Mouse (Mus musculus) 3T3-L1 (cell line): ENCODE results near the gene Dupd1.
"Not testable (repeated sequence)": the region's sequence is repeated elsewhere in the genome, so short reads cannot be mapped to it uniquely, and the experiment has no call there.

Experiments used
- DNase-seq: peaks from one replicate; pipeline ENCODE4 v3.0.0-alpha.2; 2015; ENCODE audit warnings: low read depth, low spot score

Gene Dupd1

DNA sequence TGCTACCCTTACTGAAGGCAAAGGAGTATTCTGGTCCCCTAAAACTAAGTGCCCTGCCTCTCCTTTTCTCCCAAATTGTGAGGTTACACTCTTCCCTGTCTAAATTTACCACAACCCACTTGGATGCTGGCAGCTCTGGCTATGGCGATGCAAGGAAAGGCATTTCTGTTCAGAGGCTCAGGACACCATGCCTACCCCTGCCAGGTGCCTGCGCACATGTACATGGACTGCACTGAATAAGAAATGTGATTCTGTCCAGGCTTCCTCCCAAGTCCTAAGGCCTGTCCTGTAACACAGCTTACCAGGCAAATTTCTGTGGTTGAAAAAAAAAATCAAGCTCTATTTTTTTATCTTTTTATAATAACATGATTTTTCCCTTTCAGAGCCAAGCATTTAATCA is 38.2 kb downstream of the Dupd1 start:
- DNase-seq, result no peak

DNA sequence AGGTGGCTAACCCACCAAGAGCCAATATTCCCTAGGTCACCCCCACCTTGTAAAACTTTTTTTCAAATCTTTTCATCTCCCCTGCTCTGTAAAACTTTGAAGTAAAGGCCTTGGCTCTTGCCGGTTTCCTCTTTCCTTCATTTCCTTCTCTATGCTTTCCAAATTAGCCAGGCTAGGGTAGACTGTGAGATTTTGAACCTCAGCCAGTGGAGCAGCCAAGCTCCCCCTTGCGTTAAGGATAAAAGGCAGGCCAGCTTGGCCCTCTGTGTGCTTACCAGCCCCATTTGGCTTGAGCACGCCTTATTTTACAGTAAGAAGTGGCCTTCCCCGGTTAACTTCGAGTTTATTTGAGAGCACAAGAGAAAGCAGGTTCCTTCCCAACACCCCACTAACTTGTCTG is 39.9 kb downstream of the Dupd1 start:
- DNase-seq, result no peak

DNA sequence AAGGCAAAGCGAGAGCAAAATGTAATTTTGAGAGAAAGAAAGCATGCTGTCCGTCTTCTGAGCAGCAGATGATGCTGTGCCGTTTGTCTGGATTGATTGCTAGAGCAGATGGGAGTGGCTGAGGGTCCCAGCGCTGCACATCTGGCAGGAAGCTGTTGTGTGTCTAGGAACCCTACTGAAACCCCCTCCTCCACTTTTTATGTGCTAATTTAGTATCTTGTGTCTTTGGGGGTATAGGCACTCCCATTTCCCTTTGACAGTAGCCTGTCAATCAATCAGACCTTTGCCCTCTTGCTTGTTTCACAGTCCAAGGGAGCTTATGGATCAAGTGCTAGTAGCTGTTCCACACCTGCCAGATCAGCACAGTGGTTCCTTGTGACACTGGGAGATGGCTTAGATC is 41.3 kb downstream of the Dupd1 start:
- DNase-seq, result no peak

DNA sequence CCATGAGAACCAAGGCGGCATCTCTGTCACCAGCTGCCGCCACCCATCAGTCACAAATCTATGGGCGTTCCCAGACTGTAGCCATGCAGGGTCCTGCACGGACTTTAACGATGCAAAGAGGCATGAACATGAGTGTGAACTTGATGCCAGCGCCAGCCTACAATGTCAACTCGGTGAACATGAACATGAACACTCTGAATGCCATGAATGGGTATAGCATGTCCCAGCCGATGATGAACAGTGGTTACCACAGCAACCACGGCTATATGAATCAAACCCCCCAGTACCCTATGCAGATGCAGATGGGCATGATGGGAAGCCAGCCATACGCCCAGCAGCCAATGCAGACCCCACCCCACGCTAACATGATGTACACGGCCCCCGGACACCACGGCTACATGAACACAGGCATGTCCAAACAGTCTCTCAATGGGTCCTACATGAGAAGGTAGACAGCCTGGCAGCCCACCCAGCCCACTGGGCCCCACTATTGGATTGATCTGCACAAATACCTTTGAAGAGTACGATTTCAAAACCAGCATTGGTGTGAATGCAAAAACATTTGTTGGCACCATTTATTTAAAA is 43.9 kb downstream of the Dupd1 start:
- not testable (repeated sequence) for DNase-seq

DNA sequence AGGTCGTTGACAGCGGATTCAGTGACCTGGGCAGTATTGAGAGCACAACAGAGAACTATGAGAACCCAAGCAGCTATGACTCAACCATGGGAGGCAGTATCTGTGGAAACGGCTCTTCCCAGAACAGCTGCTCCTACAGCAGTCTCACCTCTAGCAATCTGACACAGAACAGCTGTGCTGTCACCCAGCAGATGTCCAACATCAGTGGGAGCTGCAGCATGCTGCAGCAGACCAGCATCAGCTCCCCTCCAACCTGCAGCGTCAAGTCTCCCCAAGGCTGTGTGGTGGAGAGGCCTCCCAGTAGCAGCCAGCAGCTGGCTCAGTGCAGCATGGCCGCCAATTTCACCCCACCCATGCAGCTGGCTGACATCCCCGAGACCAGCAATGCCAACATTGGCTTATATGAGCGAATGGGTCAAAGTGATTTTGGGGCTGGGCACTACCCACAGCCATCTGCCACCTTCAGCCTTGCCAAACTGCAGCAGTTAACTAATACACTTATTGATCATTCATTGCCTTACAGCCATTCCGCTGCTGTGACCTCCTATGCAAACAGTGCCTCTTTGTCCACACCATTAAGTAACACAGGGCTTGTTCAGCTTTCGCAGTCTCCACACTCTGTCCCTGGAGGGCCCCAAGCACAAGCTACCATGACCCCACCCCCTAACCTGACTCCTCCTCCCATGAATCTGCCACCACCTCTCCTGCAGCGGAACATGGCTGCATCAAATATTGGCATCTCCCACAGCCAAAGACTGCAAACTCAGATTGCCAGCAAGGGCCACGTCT is 44.5 kb downstream of the Dupd1 start:
- no peak for DNase-seq

DNA sequence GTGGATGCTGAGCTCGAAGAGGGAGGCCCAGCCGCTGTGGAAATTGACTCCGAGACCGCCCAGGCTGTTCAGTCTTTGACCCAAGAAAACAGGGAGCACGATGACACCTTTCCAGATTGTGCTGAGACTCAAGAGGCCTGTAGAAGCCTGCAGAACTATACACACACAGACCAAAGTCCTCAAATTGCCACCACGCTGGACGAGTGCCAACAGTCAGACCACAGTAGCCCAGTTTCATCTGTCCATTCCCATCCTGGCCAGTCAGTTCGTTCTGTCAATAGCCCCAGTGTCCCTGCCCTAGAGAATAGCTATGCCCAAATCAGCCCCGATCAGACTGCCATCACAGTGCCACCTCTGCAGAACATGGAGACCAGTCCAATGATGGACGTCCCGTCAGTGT is 45.2 kb downstream of the Dupd1 start:
- no peak for DNase-seq

DNA sequence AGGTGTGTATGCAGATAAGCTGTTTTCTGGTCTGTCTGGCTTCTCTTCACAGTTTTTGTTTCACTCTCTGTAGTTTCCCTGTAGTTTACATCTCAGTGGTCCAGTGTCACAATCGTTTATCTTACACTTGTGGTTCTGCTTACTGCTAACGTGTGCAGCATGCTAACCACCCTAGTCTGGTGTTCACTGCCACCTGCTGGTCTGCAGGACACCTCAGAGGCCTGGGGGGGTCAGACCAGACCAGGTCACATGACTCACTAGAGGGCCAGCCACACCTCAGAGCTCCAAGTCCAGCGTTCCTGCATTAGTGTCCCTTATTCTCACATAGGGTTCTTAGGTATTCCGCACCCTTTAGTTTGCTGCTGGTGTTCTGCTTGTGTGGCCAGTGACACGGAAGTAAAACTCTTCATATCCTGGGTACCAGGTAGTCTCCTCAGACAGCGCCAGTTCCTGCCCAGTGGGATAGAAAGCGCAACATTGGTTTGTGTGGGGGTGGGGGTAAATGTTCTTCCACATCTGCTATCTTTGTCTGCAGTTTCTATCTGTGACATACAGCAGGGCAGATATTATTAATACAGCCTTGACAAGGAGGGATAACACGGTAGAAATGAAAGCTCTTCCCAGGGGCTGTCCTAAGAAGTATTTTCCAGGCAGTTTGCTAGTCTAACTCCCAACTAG is 51.8 kb downstream of the Dupd1 start:
- DNase-seq, result peak; percentile 32

DNA sequence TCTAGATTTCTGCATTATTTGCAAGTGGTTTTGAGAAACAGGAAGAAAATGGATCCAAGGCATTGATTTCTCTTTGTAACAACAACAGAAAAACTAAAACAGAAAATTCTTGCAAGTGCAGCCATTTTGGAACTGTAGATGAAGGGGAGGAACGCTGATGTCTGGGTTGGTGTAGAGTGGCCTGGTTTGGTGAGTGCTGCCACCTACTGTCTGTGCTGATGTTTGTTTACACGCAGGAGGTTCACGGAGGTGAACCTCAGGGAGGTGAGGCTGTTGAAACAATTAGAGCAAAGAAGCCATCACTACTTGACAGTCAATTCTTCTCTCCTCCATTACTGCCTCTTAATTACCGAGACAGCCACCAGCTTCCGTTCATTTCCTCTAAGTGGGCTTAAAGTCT is 54.7 kb downstream of the Dupd1 start:
- DNase-seq, result peak; percentile 67

DNA sequence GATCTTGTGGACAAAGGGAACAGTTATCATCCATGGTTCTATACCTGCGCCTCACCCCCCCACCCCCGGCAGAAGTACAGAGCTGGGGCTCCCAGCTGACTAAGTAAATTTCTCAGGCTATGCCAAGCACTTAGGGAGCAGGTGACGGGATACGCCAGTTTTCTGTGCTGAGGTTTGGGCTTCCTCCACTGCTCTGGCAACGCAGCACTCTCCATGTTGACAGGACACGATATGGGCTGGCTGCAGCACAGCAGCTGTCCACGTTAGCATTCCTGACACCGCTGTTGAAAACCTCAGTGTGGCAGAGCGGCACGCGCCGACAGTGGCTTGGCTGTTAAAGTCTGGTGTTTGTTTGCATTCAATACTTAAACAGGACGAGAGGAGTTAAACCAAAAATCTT is 55.2 kb downstream of the Dupd1 start:
- DNase-seq, result no peak

DNA sequence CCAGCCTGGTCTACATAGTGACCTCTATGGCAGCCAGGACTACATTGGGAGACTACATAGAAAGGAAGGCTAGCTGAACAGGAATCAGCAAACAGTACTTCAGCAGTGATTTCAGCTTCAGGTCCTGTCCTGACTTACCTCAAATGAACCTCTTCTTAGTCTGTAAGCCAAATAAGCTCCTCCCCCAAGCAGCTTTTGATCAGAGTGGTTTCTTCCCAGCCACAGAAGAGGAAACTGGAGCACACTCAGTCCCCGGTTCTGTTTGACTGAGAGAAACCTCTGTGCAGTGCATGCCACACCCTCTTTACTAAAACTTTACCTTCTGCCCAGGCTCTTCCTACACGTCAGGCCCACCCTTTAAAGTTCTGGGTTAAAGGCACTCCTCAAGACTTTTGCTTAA is 60.6 kb downstream of the Dupd1 start:
- no peak for DNase-seq

DNA sequence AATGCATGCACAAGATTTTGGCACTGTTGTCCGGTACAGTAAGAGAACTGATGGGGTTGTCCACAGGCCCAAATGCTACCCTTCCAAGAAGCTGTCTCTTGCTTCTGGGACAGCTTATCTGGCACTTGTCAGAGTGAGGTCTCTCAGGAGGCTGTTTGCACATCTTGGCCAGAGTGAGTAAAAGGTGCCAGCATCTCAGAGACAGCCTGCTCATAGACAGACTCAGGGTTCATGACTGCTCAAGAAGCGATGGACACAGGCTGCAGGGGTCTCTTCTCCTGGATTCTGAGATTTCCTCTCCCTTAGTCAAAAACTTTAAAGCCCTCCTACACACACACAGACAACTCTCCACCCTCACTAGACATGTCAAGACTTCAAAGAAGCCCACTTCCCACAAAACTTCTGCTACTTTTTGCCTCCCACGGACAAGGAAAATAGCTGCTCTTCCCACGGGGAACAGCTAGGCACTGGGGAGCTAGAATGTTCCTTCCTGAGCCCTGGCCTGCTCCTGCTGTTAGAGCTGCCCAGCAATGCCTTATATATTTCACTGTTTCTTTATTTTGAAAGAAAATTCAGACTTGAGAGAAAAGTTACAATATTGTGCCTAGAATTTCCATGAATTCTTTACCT is 73.5 kb downstream of the Dupd1 start:
- DNase-seq, result no peak

DNA sequence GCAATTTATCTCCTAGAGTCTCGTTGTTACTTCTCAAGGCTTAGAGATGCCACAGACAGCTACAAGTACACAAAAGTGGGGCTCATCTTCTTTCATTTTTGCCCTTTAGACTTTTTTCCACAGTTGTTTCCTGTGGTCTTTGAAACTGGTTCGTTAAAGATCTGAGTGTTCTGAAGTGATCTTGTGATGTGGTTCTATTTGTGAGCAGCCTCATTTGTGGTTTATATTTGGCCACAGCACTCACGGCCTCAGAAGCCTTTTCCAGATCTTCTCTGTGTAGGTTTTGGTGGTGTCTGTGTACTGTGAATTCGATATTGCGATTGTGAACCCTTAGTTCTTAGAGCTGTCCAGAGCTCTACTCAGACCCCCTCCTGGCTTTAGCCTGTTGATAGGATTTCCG is 77.8 kb downstream of the Dupd1 start:
- DNase-seq, result no peak

DNA sequence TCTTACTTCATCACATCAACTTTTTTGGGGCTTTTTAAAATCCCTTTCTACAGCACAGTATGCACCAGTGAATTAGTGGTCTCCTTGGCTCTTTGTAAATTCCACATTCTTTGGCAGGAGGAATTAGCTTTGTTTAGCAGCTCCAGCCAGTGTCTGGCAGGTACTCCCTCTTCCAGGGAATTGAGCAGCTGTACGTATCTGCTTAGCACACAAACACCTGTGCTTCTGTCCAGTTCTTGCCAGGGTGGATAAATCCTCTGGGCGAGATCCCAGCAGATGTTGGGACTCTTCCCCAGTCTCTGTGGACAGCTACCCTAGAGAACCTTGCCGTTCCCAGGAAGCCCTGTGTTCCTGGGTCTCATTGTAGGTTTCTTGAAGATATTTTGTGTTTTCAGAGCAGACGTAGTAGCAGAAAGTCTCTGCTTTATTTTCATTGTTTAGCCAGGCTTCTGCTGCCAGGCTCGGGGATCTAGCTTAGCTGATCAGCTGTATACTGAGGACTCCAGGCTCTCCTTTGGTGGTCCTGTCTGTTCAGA is 82.6 kb downstream of the Dupd1 start:
- no peak for DNase-seq
